Mouse (Mus musculus) G1E (cell line): ENCODE results near the gene Slc40a1.
A peak's percentile ranks its signal among the peaks of the same experiment; 100 is the strongest.

ENCODE experiments used
- CTCF ChIP-seq: IDR thresholded peaks from 2 replicates; pipeline ENCODE4 v1.5.1; 2012; ENCODE audit warnings: low read depth, low read length, inconsistent platforms, mixed read lengths
- GATA1 ChIP-seq: IDR thresholded peaks from 2 replicates; pipeline ENCODE4 v1.6.1; 2012; ENCODE audit warnings: borderline replicate concordance, low read length, inconsistent platforms, mixed read lengths
- POLR2AphosphoS5 ChIP-seq: IDR thresholded peaks from 2 replicates; pipeline ENCODE4 v1.6.1; 2012; ENCODE audit warnings: low read depth, low read length, inconsistent platforms; ENCODE audit not compliant: insufficient replicate concordance
- TAL1 ChIP-seq: conservative IDR thresholded peaks from 2 replicates; pipeline ENCODE4 v1.6.1; 2012; ENCODE audit warnings: low read depth, low read length, inconsistent platforms, mixed read lengths

DNA sequence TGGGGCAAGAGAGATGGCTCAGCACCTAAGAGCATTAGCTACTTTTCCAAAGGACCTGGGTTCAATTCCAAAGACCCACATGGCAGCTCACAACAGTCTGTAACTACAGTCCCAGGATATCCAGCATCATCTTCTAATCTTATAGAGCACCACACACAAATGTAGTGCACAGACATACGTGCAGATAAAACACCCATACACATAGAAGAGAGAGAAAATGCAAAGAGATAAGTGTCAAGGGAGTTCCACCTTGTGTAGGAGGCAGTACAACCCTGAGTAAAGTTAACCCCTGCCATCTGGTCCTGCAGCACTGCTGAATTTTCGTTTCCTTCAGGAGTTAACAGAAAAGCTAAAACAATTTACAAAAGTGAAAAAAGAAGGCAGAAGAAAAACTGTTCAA is 50.7 kb downstream of the Slc40a1 start:
- no peak for TF ChIP-seq CTCF
- no peak for TF ChIP-seq GATA1
- no peak for TF ChIP-seq POLR2AphosphoS5
- TF ChIP-seq TAL1, result 0 out of 2 replicates have a peak, but pooled peaks have one; percentile 19
